Mouse (Mus musculus): ENCODE data around the gene Peli3.

The Peli3 gene

DNA sequence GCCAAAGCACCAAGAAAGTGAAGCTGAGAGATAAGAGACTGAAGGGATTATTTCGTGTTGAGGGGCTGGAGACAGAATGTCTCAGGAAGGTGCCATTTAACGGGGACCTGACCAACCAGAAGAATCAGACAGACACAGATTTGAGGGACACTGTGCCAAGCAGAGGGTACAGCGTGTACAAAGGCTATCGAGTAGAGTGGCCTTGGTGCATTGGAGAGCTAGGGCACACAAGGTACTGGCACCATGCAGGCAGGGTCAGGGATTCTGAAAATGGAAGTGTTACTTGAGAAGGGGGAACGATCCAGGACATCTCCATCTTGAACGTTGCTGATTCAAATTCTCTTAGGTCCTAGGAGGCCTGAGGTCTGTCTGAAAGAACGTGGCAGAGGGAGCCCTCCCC lies 33.6 kb downstream of the Peli3 start:
- no peak for DNase-seq

DNA sequence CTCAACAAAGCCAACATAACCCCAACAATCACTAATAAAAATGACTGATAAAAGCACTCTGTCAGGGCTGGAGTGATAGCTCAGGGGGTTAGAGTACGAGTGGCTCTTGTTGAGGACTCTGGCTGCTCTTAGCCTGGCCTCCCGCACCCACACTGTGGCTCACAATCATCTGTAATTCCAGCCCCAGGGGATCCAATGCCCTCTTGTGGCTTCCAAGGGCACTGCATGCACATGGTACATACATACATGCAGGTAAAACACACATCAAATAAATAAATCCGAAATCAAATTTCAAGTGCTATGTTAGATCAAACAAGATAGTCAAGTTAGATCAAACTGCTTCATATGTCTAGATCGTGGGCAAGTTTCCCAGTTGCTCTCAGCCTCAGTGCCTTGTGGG lies 34.8 kb downstream of the Peli3 start:
- DNase-seq, result peak; percentile 51 to 65

DNA sequence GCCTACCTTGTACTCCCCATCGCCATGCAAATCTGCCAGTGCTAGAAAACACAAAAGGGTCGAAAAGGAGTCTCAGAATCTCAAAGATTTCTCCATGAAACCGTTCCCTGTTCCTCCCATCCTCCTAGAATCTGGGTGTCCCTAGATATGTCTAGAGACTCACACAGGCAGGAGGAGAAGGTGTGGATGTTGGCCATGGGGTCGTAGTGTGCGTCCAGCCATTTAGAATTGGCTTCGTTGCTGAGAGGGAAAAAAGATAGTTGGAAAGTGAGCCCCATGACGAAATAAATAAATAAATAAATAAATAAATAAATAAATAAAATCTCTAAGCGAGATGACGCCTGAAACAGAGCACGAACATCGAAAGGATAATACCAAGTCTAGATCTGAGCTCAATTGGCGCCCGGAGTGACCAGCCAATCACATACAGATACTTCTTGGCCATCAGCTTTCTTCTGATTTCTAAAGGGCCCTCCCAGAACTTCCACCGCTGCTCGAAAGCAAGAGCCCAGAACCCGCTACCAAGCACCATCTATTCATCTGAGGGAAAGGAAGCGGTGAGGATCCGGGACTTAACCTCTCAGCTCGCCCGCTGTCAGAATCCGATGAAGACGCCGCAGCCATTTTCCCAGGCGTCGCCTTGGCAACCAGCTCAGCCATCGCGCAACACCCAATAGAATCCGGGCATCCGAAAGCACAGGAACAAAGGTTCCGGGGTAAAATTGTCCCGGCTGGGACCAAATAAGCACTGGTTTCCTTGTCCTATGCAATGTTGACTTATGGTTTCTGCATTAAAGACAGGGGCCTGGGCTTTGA lies 36.7 kb downstream of the Peli3 start, which contains the start of gene Bbs1:
Bbs1 (minus strand) TSS at position 650 of the 816 bp plus-strand sequence.
- DNase-seq, result peak; percentile 87 to 89

DNA sequence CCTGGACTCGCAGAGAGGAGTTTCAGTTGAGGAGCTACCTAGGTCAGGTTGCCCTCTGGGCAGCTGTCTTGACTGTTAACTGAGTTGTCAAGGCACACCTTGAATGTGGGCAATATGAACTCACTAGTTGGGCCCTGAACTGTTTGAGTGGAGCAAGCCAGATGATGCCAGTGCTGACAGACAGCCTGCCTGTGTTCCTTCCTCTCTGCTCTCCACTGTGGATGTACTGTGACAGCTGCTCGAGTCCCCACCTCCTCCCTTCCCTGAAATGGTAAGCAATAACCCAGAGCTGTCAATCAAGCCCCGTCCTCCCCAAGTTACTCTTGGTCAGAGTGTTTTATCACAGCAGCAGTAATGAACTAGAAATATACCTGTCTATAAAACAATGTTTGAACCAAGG lies 43.0 kb downstream of the Peli3 start:
- DNase-seq, result no peak

DNA sequence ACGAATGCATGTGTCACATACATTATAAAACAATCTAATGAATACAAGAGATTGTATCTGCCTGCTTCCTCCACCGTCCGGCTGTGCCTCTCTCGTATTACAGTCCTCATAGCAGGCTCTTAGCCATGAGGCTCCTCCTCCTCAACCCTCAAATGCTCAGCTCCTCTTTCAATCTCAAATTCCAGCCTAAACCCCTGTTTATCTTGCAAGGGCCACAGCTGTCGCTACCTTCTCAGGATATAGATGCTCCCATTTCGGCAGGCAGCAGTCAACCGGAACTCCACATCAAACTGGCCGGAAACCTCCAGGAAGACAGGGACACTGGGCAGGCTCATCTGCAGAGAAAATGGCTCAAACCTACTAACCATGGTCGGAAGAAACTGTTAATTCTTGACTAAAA lies 44.0 kb downstream of the Peli3 start:
- no peak for DNase-seq

DNA sequence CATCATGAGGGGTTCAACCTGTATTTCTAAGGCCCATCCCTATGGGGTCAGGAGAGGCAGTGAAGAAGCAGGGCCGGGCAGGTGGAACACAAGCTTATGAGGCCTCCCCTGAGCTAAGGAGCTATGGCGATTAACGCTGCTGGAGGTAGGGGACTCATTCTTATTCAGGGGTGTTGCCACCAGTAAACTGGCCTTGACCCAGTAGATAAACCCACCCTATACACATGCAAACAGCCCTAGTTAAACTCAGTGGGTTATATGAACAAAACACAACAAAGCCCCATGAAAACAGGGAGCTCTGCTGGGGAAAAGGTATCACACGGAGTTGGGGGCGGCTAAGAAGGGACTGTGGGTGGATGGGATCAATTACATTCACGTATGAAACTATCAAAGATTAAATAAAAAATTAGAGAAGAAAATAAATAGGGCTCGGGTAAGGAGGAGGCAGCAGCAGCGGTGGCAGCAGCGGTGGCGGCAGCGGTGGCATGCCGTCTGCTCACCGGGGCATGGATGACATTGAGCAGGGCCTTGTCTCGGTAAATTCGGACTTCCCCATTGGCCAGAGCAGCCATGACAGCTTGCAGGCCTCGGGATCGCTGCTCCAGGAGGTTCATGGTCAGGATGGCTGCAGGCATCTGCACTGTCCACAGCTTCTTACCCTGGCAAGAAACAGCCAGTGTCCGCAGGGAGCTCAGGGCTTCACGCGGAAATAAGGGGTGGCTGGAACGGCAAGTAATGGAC lies 46.0 kb downstream of the Peli3 start:
- no peak for DNase-seq

DNA sequence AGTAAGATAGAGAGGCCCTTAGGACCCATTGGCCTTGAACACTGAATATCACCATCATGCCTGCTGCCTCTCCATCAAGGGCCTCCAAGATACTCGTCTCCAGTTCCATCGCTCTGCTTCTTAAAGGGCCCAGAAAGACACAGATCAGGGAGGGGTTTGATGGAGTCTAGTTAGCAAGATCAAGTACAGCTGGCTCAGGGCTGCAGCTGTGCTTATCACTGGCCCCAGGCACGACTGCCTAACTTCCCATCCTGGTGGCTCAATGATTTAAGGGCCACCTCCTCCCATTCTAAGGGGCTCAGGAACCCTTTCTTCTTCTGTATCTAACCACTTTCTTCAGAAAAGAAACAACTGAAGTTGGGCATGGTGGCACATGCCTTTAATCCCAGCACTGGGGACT lies 51.1 kb downstream of the Peli3 start:
- DNase-seq, result no peak

DNA sequence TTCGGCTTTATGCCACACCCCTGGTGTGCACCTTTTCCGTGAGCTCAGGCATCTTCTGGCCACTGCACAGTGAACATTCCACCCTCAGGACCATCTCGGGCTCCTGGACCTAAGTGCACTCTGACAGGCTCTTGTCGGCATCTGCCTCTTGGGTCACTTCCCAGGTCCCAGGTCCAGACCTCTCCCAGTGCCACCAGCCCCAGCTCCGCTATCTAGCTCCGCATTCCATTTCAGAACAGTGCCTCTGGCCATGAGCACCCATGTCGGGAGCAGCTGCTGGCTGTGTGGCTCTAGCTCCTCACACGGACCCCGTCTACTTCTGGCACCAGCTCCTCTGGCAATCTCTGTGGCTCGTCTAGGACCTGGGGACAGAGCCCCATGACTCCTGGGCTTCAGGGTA lies 53.1 kb downstream of the Peli3 start:
- no peak for DNase-seq

DNA sequence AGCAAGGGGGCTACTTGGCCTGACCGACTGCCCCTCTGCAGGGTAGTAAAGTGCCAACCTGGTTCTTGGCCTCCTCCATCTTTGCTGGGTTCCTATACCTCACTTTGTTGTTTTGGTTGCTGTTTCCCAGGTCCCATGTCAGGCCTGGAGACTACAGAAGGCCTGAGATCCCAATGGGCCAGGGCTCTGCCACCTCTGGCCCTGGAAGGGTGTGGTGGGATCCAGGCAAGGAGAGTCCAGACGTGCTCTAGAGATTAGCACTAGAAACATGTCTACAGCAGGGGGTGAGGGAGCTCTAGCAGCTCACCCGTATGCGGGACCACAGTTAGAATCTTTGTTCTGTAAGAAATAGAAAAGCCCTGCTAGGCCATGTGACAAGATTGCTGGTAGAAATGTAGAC lies 59.0 kb downstream of the Peli3 start:
- DNase-seq, result no peak
